Mouse (Mus musculus) liver, postnatal 0 days (tissue): ENCODE measurements around the gene Cox10. TPM values are rescaled to one million over a fixed set of nuclear protein-coding genes. Genes with fewer than 3 reads are reported as not detected.

Experiments
- ATAC-seq: fragments of 200-750 bp; cut with Nextera tagmentation; 2 replicates; pipeline ENCODE4 v1.8.0; 2017; ENCODE audit warnings: mild to moderate bottlenecking, moderate library complexity
- DNase-seq: peaks from one replicate; pipeline ENCODE4 v3.0.0-alpha.2; 2016
- H3K27ac ChIP-seq: fragments of 300-500 bp; sonication (generic); 2 replicates; pipeline ENCODE4 v1.5.1; 2014; ENCODE audit warnings: antibody characterized with exemption, moderate library complexity, mild to moderate bottlenecking, low read depth
- H3K27me3 ChIP-seq: fragments of 300-500 bp; sonication (generic); 2 replicates; pipeline ENCODE4 v1.6.1; 2014; ENCODE audit warnings: low read length, control low read depth, mixed read lengths; ENCODE audit not compliant: insufficient read depth
- H3K36me3 ChIP-seq: fragments of 300-500 bp; sonication (generic); replicated peaks from 2 replicates; pipeline ENCODE4 v1.6.1; 2014; ENCODE audit warnings: mild to moderate bottlenecking, control low read depth, low read length, moderate library complexity, mixed read lengths; ENCODE audit not compliant: insufficient read depth
- H3K4me1 ChIP-seq: fragments of 300-500 bp; sonication (generic); 2 replicates; pipeline ENCODE4 v1.6.1; 2014; ENCODE audit warnings: antibody characterized with exemption, mild to moderate bottlenecking, control low read depth; ENCODE audit not compliant: insufficient read depth
- H3K4me2 ChIP-seq: fragments of 300-500 bp; sonication (generic); 2 replicates; pipeline ENCODE4 v1.6.1; 2014; ENCODE audit warnings: low read depth, mild to moderate bottlenecking, low read length, moderate library complexity, mixed read lengths
- H3K4me3 ChIP-seq: fragments of 300-500 bp; sonication (generic); 2 replicates; pipeline ENCODE4 v1.5.1; 2014; ENCODE audit warnings: low read depth, low read length
- H3K9ac ChIP-seq: fragments of 300-500 bp; sonication (generic); replicated peaks from 2 replicates; pipeline ENCODE4 v1.6.1; 2014; ENCODE audit warnings: mild to moderate bottlenecking, moderate library complexity
- H3K9me3 ChIP-seq: fragments of 300-500 bp; sonication (generic); 2 replicates; pipeline ENCODE4 v1.6.1; 2016; ENCODE audit warnings: mild to moderate bottlenecking, control low read depth, low read length, mixed read lengths
- CTCF ChIP-seq: sonication (generic); IDR thresholded peaks from 2 replicates; pipeline ENCODE4 v1.5.1; 2016; ENCODE audit warnings: antibody characterized with exemption, low read depth
- EP300 ChIP-seq: IDR thresholded peaks from 2 replicates; pipeline ENCODE4 v1.6.1; 2016; ENCODE audit warnings: antibody characterized with exemption, low read depth, mild to moderate bottlenecking
- WGBS: fragments of 180-500 bp; shearing (Covaris S2); extraction: QIAGEN DNeasy Blood & Tissue Kit; methylation state at CpG from one replicate; pipeline ENCODE4 v1.1.7; 2014; ENCODE audit not compliant: insufficient replicate concordance; 5-methylcytosine and 5-hydroxymethylcytosine counted together
- polyA plus RNA-seq: library from polyadenylated mRNA; unstranded; fragments of >200 nt; fragmentation: Nextera tagmentation; extraction: Ambion mirVana; gene quantifications from 2 replicates; pipeline ENCODE4 v1.2.1, GENCODE M21; 2015

Cox10 gene
- polyA plus RNA-seq, 1 experiment from 2014 or later = 13.1 TPM

GRCm38 (mm10) chr11:63922091-63922621, 157.1 kb downstream of the Cox10 start, which contains the start of gene Hs3st3b1:
TSS of gene Hs3st3b1 (minus strand) at chr11:63922290.
- no peaks in the 10 kb centered on the region for H3K9me3 ChIP-seq
- peak within 1 kb of the TSS; percentile 77 for H3K9ac ChIP-seq
- peak; percentile 91 for DNase-seq
- peak; percentile 88 for ATAC-seq
- peak within 1 kb of the TSS; percentile 75 for H3K4me2 ChIP-seq
- WGBS = 1% methylated on average over 43 of the region's 43 CpGs
- H3K4me3 ChIP-seq = peak within 1 kb of the TSS; percentile 67
- peak within 1 kb of the TSS; percentile 89 for H3K27ac ChIP-seq
- H3K4me1 ChIP-seq = peaks cover 18% of the 10 kb centered on the region; the same call in 1 of the 2 replicates
- TF ChIP-seq CTCF (no peak), EP300 (peak; percentile 72)
- H3K36me3 ChIP-seq = no peaks in the 10 kb centered on the region
- H3K27me3 ChIP-seq = peaks cover 72% of the 10 kb centered on the region

GRCm38 (mm10) chr11:63921044-63921951, 158.0 kb downstream of the Cox10 start:
- Histone ChIP-seq H3K27ac (peak overlapping the region; percentile 89), H3K4me1 (peaks cover 18% of the 10 kb centered on the region; the same call in 1 of the 2 replicates), H3K4me2 (peak overlapping the region; percentile 75), H3K27me3 (peaks cover 72% of the 10 kb centered on the region), H3K9ac (peak overlapping the region; percentile 77), H3K4me3 (peak overlapping the region; percentile 67), H3K36me3 (no peaks in the 10 kb centered on the region), H3K9me3 (no peaks in the 10 kb centered on the region)
- DNase-seq = peak; percentile 39
- no peak for TF ChIP-seq CTCF
- no peak for TF ChIP-seq EP300
- ATAC-seq = peak; percentile 1; the same call in 1 of the 2 replicates
- whole genome bisulfite sequencing = under 1% methylated on average over 77 of the region's 80 CpGs

GRCm38 (mm10) chr11:63920531-63920930, 158.7 kb downstream of the Cox10 start:
- peak; percentile 80 for DNase-seq
- no peaks in the 10 kb centered on the region for H3K9me3 ChIP-seq
- H3K4me3 ChIP-seq = peak overlapping the region; percentile 67
- H3K27me3 ChIP-seq = peaks cover 72% of the 10 kb centered on the region
- H3K4me2 ChIP-seq = peak overlapping the region; percentile 75
- H3K27ac ChIP-seq = peak overlapping the region; percentile 89
- ATAC-seq = peak; percentile 17; the same call in 1 of the 2 replicates
- H3K36me3 ChIP-seq = no peaks in the 10 kb centered on the region
- peaks cover 18% of the 10 kb centered on the region; the same call in 1 of the 2 replicates for H3K4me1 ChIP-seq
- peak overlapping the region; percentile 77 for H3K9ac ChIP-seq
- TF ChIP-seq CTCF (peak; percentile 75), EP300 (no peak)
- WGBS = under 1% methylated on average over 33 of the region's 33 CpGs

- H3K4me2 ChIP-seq = peak overlapping the region; percentile 75
- peak overlapping the region; percentile 67 for H3K4me3 ChIP-seq
- peaks cover 64% of the 10 kb centered on the region for H3K27me3 ChIP-seq
- TF ChIP-seq CTCF (no peak), EP300 (no peak)
- peak overlapping the region; percentile 89 for H3K27ac ChIP-seq
- 5% methylated on average over 52 of the region's 52 CpGs for WGBS
- no peaks in the 10 kb centered on the region for H3K9me3 ChIP-seq
- DNase-seq (no peak), ATAC-seq (no peak)
- peaks cover 15% of the 10 kb centered on the region for H3K4me1 ChIP-seq
- peak overlapping the region; percentile 77 for H3K9ac ChIP-seq
- H3K36me3 ChIP-seq = no peaks in the 10 kb centered on the region
These were observed 159.8 kb downstream of the Cox10 start for GRCm38 (mm10) chr11:63919211-63920098.

DNA sequence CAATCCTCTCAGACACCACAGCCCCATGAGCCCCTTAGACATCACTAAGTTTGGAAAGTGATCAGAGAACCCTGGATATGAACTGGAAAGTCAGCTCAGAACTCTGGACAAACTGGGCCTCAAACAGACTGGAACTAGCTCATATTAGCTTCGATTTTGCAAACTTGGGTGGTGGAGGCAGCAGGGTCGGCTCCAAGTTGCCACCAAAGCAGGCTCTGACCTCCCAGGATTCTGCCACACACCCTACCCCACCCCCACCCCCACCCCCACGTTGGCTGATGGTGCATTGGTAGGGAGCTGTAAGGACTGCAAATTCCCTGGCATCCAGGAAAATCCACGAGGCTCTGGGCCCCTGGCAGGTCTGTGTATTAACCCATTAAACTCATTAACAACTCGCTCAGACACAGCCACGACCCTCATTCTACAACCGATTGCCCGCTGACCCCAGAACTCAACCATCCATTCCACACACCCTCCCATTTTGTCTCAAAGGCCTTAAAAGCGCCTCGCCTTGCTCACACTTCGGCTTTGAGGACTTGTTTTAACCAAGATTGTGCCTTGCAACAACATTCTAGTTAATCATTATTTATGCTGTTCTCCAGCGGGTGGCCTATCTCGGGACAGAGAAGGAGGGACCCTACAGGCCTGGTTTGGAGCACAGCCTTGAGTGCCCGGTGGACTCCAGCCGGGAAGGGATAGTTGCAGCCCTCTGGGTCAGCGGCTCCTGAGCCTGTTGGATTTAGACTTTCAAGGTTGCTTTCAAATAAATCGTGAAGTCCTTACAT, 160.8 kb downstream of the Cox10 start:
- Histone ChIP-seq H3K27me3 (peaks cover 55% of the 10 kb centered on the region), H3K36me3 (no peaks in the 10 kb centered on the region), H3K27ac (peak overlapping the region; percentile 89), H3K9me3 (no peaks in the 10 kb centered on the region), H3K4me1 (peaks cover 20% of the 10 kb centered on the region), H3K4me3 (peak overlapping the region; percentile 67), H3K4me2 (peak overlapping the region; percentile 75), H3K9ac (peak overlapping the region; percentile 77)
- TF ChIP-seq CTCF = no peak
- TF ChIP-seq EP300 = no peak
- WGBS = 26% methylated on average over 17 of the region's 17 CpGs
- DNase-seq (peak; percentile 67), ATAC-seq (peak; percentile 44)
